In the genomic region with DNA sequence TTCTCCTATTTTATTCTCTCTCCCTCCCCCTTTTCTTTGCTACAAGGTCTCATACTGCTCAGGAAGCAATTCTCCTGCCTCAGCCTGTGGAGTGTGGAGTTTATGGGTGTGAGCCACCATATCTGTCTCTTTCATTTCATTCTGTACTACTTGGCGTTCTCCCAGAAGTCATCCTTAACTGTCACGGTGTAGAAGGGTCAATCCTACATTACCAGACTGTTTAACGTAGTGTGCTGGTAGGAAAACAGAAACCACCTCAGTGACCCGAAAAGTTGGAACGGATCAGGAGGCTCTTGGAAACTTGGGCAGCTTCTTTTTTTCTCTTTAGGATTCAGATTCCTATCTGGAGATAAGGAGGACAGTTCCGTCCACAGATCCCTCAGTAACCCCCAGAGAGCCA, we compare ENCODE assay signal across 7 mouse cellular contexts. TPM values are rescaled to one million over a fixed set of nuclear protein-coding genes. Genes with fewer than 3 reads are reported as not detected.
DNase-seq lines count a peak whose midpoint lies in the region; ATAC-seq and TF ChIP-seq lines count a peak whose summit lies in the region.

No protein-coding gene starts in this region.

- H3K4me2 ChIP-seq in lung, embryonic 14.5 days: peak overlapping the region; percentile 74
- H3K4me2 ChIP-seq in kidney, embryonic 15.5 days: peak overlapping the region; percentile 71

- no peaks in the 10 kb centered on the region for H3K36me3 ChIP-seq in lung, embryonic 14.5 days (ENCODE audit: insufficient read depth)
- H3K36me3 ChIP-seq in kidney, embryonic 15.5 days: no peaks in the 10 kb centered on the region

- ATAC-seq in lung, embryonic 14.5 days (ENCODE audit: insufficient read depth): peak; percentile 5; the same call in 1 of the 2 replicates
- 0 out of 2 replicates have a peak, but pooled peaks have one; percentile 1 for ATAC-seq in kidney, embryonic 15.5 days (replicated peaks; ENCODE audit: low FRiP score)
- ATAC-seq in inflammation-experienced regulatory T-cells, adult 6 months: no peak

- no peak; the same call in 1 of the 2 replicates for TF ChIP-seq POLR2A in embryonic fibroblast, embryonic 13.5 days (IDR thresholded peaks at IDR 0.05; ENCODE audit: low read depth, low read length)

- no peaks in the 10 kb centered on the region for H3K9me3 ChIP-seq in lung, embryonic 14.5 days (ENCODE audit: low read depth, low read length)
- no peaks in the 10 kb centered on the region for H3K9me3 ChIP-seq in kidney, embryonic 15.5 days (replicated peaks)

- H3K4me1 ChIP-seq in lung, embryonic 14.5 days (ENCODE audit: insufficient read depth): peaks cover 16% of the 10 kb centered on the region
- peaks cover 11% of the 10 kb centered on the region for H3K4me1 ChIP-seq in embryonic fibroblast, embryonic 13.5 days (ENCODE audit: control insufficient read depth, insufficient read depth, low read length)
- H3K4me1 ChIP-seq in kidney, embryonic 15.5 days: peaks cover 31% of the 10 kb centered on the region

- DNase-seq in lung, embryonic 14.5 days: peak; percentile 56
- DNase-seq in lung, adult 18-20 months: no peak
- peak; percentile 15 for DNase-seq in naive thymus-derived CD4-positive, alpha-beta T cell, adult 2 months (ENCODE audit: low read depth)
- no peak for DNase-seq in spleen, postnatal 10 days (ENCODE audit: low spot score in 2 of 2)

- peak overlapping the region; percentile 98 for H3K9ac ChIP-seq in lung, embryonic 14.5 days
- H3K9ac ChIP-seq in kidney, embryonic 15.5 days: peak overlapping the region; percentile 92

- 8% methylated on average over 6 of the region's 6 CpGs for WGBS in lung, embryonic 14.5 days
- 6% methylated on average over 6 of the region's 6 CpGs for WGBS in kidney, embryonic 15.5 days

- no peak for TF ChIP-seq CTCF in lung, embryonic 14.5 days (IDR thresholded peaks at IDR 0.05; ENCODE audit: low read depth)
- no peak for TF ChIP-seq CTCF in embryonic fibroblast, embryonic 13.5 days (IDR thresholded peaks at IDR 0.05; ENCODE audit: borderline replicate concordance, insufficient read depth, low read length)

- peak overlapping the region; percentile 94 for H3K4me3 ChIP-seq in lung, embryonic 14.5 days (ENCODE audit: low read depth, low read length)
- peak overlapping the region; percentile 72 for H3K4me3 ChIP-seq in embryonic fibroblast, embryonic 13.5 days (ENCODE audit: insufficient read depth, low read length)
- H3K4me3 ChIP-seq in kidney, embryonic 15.5 days (replicated peaks): peak overlapping the region; percentile 94

- no peaks in the 10 kb centered on the region for H3K27me3 ChIP-seq in lung, embryonic 14.5 days (ENCODE audit: insufficient read depth, low read length)
- H3K27me3 ChIP-seq in kidney, embryonic 15.5 days: no peaks in the 10 kb centered on the region

- H3K27ac ChIP-seq in lung, embryonic 14.5 days (ENCODE audit: low read depth): peak overlapping the region; percentile 99; the same call in 1 of the 2 replicates
- H3K27ac ChIP-seq in embryonic fibroblast, embryonic 13.5 days (ENCODE audit: insufficient read depth, low read length): peak overlapping the region; percentile 85
- peak overlapping the region; percentile 98 for H3K27ac ChIP-seq in kidney, embryonic 15.5 days

RNA-seq across cellular contexts. Expression of gene Gnaq, which starts 0.8 kb away (rescaled TPM):
- 15.9 and 16.1 TPM in 2 replicates for polyA plus RNA-seq in lung, embryonic 14.5 days (2014; fragmentation: Nextera tagmentation; extraction: Ambion mirVana)
- 50.5 and 54.4 TPM in 2 replicates for polyA plus RNA-seq in embryonic fibroblast, embryonic 13.5 days (2011; ENCODE audit: insufficient read length, low read depth, missing spikeins)
- 36.2 and 41.6 TPM in 2 replicates for polyA plus RNA-seq in kidney, embryonic 15.5 days (2015; fragmentation: Nextera tagmentation; extraction: Ambion mirVana)
- polyA plus RNA-seq in inflammation-experienced regulatory T-cells, adult 6 months (2017; shearing (Covaris generic)): 10 to 100 TPM; 17.5 to 40.9 (median 26.6) TPM

Comparison
In these comparisons a context has a peak if more than half of its experiments do, and no peak if none do; other contexts are left out.
1. DNase-seq: peak in lung, embryonic 14.5 days (single experiment) and naive thymus-derived CD4-positive, alpha-beta T cell, adult 2 months (single experiment); none in lung, adult 18-20 months (0 of 2) and spleen, postnatal 10 days (0 of 2).
2. Peak in every context shown above with its lines, with median percentiles within 50 percentile points of each other: H3K27ac ChIP-seq and H3K4me3 ChIP-seq.